Mouse (Mus musculus) lung, postnatal 36 days (tissue): Measurements from ENCODE around the gene Cdca7.
A peak's percentile ranks its signal among the peaks of the same experiment; 100 is the strongest.

Experiments used
- DNase-seq: peaks from one replicate; pipeline ENCODE4 v3.0.0; 2022; ENCODE audit warnings: mixed read lengths

The Cdca7 gene

GRCm38 (mm10) chr2:72475797-72476485, at the start of gene Cdca7:
Cdca7 (plus strand) TSS chr2:72476159.
- peak; percentile 79 for DNase-seq

DNA sequence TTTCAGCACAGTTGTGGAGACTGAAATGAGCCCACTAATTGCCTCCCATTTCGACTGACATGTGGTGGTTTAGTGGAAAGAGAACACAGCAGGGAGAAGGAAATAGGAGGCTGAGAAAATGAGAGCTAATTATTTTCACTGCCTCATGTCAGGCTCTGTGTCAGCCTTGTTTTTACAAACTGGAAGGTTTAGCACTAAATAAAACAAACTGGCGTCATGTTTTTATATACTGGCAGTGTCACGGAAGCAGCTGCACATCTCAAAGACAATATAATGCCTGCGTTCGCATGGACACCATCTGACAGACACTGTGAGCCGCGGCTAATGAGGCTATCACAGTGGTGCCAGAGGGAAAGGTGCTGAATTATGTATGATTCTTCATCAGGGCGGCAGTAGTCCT, 49.2 kb upstream of the Cdca7 start:
- no peak for DNase-seq

DNA sequence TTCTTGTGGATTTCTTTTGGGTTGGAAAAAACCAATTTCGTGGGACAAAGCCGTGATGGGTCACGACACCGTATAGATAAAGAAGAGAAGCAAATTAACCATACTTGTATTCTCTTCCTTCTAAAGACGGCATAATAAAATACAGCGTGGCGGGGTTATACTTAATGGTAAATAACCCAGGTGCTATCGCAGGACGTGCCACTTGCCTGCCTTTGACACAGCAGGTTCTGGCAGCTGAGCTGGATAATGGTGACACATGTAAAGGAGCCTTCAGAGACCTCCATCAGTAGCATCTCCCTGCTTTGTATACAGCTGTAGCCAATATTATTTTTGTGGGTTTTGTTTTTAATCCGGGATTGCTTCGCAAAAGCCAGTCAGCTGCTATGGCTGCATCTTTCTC, 48.7 kb upstream of the Cdca7 start:
- no peak for DNase-seq

GRCm38 (mm10) chr2:72438941-72439533, 36.9 kb upstream of the Cdca7 start:
- DNase-seq = no peak

DNA sequence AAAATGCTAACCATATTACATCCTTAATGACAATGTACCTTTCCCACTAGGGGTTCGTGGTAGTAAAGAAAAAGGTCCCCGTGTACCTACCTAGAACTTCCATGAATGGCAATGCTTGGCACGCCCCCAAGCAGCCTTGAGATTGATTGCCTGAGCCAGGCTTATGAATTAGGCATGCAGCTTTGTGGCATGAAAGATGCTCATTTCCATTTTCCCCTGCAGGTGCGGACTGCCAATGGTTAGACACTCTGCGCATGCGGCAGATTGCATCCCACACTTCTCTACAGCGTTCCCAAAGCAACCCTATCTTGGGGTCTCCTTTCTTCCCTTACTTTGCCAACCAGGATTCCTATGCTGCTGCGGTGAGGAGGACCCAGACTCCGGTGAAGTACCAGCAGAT, 34.9 kb upstream of the Cdca7 start:
- no peak for DNase-seq

DNA sequence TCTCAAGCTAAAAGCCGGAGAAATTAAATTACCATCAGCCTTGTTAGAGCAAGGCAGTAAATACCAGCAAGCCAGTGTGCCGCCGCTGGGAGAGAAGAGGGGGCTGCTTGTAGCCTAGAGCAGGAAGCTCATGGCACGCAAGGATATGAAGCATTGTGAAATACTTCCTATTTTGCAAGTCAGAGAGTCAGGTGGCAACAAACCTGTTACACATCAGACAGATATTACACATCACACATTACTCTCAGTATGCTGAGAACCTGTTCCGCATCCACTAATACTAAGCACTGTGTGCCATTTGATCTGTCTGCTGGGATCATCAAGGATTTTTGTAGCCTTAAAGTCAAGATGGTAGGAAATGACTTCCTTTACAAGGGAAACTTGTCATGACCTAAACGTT, 33.1 kb upstream of the Cdca7 start:
- no peak for DNase-seq

DNA sequence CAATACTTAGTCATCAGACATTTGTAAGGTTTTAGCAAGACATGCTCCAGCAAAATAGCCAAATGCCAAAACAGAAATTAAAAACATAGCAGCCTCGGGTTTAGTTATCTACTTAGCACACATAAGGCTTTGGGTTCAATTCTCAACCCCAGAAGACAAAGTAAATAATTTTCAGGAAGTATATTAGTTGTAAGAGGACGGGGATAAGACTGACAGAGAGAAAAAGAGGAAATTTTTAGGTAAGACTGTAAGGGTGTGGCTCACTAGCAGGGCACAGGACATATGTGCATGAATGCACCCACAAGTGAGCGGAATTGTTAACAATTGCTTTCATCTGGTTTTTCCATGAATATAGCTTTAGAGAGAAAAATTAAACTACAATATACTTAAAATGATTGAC, 32.0 kb upstream of the Cdca7 start:
- no peak for DNase-seq

GRCm38 (mm10) chr2:72446106-72446505, 29.9 kb upstream of the Cdca7 start:
- no peak for DNase-seq

DNA sequence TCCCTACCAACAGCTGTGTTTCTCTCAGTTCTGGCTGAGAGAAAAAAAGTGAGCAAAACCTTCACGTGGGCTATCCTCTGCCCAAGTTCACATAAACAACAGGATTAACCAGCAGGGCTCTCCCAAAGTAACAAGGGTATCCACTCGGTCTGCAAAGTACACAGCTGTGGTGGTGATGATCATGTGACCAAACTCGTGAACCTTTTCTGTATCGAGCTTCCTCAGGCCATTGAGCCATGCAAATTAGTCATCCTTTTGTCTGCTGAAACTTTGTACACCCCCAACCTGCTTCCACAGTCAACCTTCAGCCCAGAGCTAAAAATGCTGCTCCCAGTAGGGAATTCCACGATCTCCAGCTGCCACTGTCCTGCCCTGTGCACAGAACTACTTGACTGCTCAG, 29.3 kb upstream of the Cdca7 start:
- DNase-seq = no peak

DNA sequence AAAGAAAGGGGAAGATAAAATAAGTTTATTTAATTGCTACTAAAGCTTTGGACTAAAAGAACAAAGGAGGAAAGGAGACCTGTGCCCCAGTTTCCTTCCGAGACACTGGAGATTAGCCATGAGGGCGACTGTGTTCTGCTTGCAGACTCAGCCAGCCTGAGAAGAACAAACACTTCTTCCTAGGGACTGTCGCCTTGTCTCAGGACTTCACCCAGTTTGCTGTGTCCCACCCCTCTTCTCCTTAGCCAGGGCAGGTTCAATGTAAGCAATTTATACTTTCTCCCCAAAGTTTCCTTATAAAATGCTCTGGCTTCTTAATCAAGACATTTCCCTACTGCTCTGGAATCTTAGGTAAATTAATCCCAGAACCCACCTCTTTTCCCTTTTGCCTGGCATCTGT, 22.4 kb upstream of the Cdca7 start:
- DNase-seq = no peak

- DNase-seq = peak; percentile 10
Measured at GRCm38 (mm10) chr2:72456189-72456588, 19.8 kb upstream of the Cdca7 start.

GRCm38 (mm10) chr2:72464376-72465014, 11.5 kb upstream of the Cdca7 start:
- peak; percentile 10 for DNase-seq

- DNase-seq = peak; percentile 22
Measured at GRCm38 (mm10) chr2:72467604-72468003, 8.4 kb upstream of the Cdca7 start.

DNA sequence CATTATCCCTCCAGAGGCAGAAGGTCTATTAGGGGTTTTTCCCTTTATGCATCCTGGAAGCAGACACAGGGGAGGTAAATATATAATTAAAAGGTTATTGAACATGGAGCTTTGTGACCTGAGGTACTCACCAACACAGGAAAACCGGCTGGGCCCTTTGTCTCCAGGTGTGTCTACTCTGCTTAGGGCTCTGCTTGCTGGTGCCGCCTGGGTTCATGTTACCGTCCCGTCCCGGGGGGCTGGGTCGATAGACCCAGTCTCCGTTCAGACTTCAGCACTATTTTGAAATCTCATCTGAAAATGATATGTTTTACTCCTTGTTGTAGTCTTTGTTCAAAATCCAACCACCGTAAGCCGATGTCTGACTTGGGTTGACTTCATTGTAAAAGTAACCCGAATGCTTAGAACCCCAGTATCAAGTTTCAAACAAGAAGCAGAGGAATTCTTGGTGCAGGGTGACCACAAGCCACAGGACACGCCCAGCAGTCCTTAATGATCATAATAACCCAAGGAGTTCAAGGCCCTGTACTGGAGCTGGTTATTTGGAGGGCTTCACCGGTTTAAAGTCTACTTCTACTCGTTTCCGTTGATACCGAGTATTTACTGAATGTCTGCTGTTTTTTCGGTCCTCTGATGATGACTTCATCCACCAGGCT, 4.4 kb upstream of the Cdca7 start:
- no peak for DNase-seq

GRCm38 (mm10) chr2:72474531-72475287, 1.2 kb upstream of the Cdca7 start:
- DNase-seq = no peak

DNA sequence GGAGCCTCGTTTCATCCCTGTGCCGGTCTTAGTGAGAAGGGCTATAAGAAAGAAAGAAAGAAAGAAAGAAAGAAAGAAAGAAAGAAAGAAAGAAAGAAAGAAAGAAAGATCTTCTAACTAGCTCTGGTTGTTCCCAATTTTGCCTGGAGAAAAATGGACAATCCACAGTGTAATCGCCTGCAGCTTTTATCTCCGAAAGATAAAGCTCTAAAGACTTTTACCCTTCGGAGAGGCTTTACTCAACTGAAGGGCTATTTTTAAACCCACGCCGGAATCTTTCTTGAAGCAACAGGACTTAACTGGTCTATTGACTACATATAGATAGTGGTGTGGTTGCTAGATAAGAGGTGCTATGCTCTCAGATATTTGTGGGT, 549 bp upstream of the Cdca7 start:
- DNase-seq = no peak

DNA sequence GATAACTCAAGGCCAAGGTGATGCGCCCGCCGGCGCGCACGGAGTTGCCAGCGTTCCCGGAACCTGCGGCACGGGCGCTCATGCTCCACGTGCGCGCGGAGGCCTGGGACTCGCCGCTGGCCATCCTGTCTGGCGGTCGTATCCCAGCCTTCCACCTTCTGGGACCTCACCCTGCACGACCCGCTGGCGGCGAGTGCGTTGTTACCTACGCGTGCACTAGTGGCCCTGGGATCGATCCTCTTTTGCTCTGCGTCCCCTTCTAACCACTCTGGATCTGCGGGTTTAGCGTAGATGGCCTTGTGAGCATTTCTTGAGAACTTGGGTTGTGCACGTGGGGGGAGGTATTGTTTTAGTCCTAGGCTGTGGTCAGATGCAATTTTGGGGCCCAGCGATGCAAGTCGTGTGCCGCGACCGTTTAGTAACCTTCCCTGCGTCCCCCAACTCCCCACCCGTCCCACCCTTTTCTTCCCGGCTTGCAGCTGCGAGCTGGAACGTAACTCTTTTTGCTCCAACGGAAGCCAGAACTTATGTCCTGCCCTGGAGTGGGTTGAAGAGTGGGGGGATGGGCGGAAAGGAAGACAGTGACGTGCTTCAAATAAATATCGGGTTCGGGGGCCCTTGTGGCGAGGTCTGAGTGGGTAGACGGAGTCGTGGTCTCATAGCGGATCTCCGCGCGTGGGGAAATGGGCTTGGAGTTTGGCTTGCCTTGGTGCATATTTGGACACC, 690 bp downstream of the Cdca7 start:
- DNase-seq = peak; percentile 32

GRCm38 (mm10) chr2:72477221-72477620, 1.3 kb downstream of the Cdca7 start:
- DNase-seq = no peak

DNA sequence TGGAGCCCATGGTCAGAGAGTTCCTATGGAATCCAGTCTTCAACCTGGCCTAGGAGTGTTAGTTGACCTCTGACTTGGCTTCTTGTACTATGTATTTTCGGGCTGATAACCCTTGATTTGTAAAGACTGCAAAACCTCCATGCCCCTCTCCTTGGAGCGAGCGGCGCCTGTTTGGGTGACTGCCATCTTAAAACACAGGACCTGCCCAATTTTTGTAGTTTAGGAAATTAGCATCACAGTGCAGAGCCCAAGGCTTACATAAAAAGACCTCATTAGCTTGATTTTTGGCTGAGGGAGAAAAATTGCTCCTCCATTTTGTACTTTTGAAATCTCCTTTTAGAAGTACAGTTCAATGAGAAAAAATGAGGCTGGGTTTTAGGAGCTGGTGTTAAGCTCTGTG, 2.2 kb downstream of the Cdca7 start:
- DNase-seq = no peak

- DNase-seq = no peak
Measured at GRCm38 (mm10) chr2:72478921-72479320, 3.0 kb downstream of the Cdca7 start.

DNA sequence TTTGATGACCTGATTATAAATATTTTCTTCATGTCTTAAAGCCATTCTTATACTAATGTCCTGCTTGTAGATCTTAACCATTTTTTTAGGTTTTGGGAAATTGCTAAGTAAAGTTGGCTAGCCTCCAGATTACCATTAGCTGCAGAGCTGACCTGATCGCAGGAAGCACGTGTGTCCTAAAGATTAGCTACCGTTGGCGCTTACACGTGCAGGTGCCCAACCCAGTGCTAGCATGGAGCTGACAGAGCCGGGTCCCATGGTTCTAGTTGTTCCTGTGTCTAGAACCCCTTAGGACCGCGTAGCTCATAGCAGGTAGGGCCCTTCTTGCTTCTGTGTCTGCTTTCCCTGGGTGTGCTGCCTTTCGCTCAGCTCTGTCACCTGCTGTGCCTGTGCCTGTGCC, 3.9 kb downstream of the Cdca7 start:
- DNase-seq = no peak

- DNase-seq = no peak
Measured at GRCm38 (mm10) chr2:72491650-72492049, 15.7 kb downstream of the Cdca7 start.

GRCm38 (mm10) chr2:72493039-72493438, 17.1 kb downstream of the Cdca7 start:
- DNase-seq = peak; percentile 33
